Mouse (Mus musculus) heart, postnatal 0 days (tissue): Measurements from ENCODE around the gene Rxfp3.

Source experiments
- CTCF ChIP-seq: IDR thresholded peaks from 2 replicates; pipeline ENCODE4 v1.5.1; 2016; ENCODE audit warnings: antibody characterized with exemption, control low read depth, low read depth
- EP300 ChIP-seq: IDR thresholded peaks from 2 replicates; pipeline ENCODE4 v1.6.1; 2016; ENCODE audit warnings: antibody characterized with exemption, low read depth

- TF ChIP-seq CTCF (no peak), EP300 (no peak)
These were observed 30.1 kb upstream of the Rxfp3 start for GRCm38 (mm10) chr15:11067891-11068290.
